Mouse (Mus musculus) lung, embryonic 14.5 days (tissue): ENCODE measurements at regions not wholly inside any gene's neighbourhood (a gene's known extent, or its start where the extent isn't known, plus 50 kb on each side); places are given as distances from the start of the nearest gene placed in this dataset.

Experiments used
- ATAC-seq: fragments of 200-750 bp; cut with Nextera tagmentation; 2 replicates; pipeline ENCODE4 v1.8.0; 2017; ENCODE audit warnings: mild to moderate bottlenecking, moderate TSS enrichment, moderate library complexity; ENCODE audit not compliant: insufficient read depth
- DNase-seq: peaks from one replicate; pipeline ENCODE4 v3.0.0-alpha.2; 2015
- H3K27ac ChIP-seq: fragments of 300-500 bp; sonication (generic); 2 replicates; pipeline ENCODE4 v1.5.1; 2014; ENCODE audit warnings: low read depth, mild to moderate bottlenecking, moderate library complexity
- H3K27me3 ChIP-seq: fragments of 300-500 bp; sonication (generic); 2 replicates; pipeline ENCODE4 v1.6.1; 2014; ENCODE audit warnings: low read length, control low read depth; ENCODE audit not compliant: insufficient read depth
- H3K36me3 ChIP-seq: fragments of 300-500 bp; sonication (generic); 2 replicates; pipeline ENCODE4 v1.6.1; 2014; ENCODE audit warnings: control low read depth; ENCODE audit not compliant: insufficient read depth
- H3K4me1 ChIP-seq: fragments of 300-500 bp; sonication (generic); 2 replicates; pipeline ENCODE4 v1.6.1; 2014; ENCODE audit warnings: antibody characterized with exemption, control low read depth; ENCODE audit not compliant: insufficient read depth
- H3K4me2 ChIP-seq: fragments of 300-500 bp; sonication (generic); 2 replicates; pipeline ENCODE4 v1.6.1; 2014; ENCODE audit warnings: mild to moderate bottlenecking
- H3K4me3 ChIP-seq: fragments of 300-500 bp; sonication (generic); 2 replicates; pipeline ENCODE4 v1.5.1; 2014; ENCODE audit warnings: low read depth, low read length
- H3K9ac ChIP-seq: fragments of 300-500 bp; sonication (generic); 2 replicates; pipeline ENCODE4 v1.6.1; 2014
- H3K9me3 ChIP-seq: fragments of 300-500 bp; sonication (generic); 2 replicates; pipeline ENCODE4 v1.6.1; 2016; ENCODE audit warnings: low read depth, low read length, control low read depth
- CTCF ChIP-seq: IDR thresholded peaks from 2 replicates; pipeline ENCODE4 v1.5.1; 2016; ENCODE audit warnings: antibody characterized with exemption, low read depth
- WGBS: fragments of 180-500 bp; shearing (Covaris S2); extraction: QIAGEN DNeasy Blood & Tissue Kit; methylation state at CpG from one replicate; pipeline ENCODE4 v1.1.7; 2014; 5-methylcytosine and 5-hydroxymethylcytosine counted together

DNA sequence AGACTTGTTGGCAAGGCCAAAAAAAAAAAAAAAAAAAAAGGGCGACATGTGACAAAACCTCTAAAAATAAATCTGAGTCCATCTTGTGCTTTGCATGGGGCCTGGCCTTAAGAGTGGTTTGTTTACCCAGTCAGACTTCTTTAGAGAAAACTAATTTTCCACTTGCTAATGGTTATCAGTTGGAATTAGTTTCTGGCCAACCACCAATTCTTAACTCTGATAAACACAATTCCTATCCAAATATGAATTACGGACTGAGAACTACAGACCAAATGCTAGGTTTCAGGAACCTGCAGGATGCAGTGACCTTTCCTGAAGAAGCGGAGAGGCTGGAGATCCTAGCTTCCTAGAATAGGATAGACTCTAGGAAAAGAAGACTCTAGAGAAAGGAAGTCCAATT is 79.4 kb downstream of the Thnsl1 start:
- Histone ChIP-seq H3K27ac (no peak overlapping the region), H3K4me1 (no peaks in the 10 kb centered on the region), H3K36me3 (no peaks in the 10 kb centered on the region), H3K4me3 (no peak overlapping the region), H3K9ac (no peak overlapping the region), H3K9me3 (no peaks in the 10 kb centered on the region), H3K27me3 (no peaks in the 10 kb centered on the region), H3K4me2 (no peak overlapping the region)
- WGBS: 84% methylated on average over 3 of the region's 3 CpGs
- DNase-seq (no peak), ATAC-seq (no peak)
- no peak for TF ChIP-seq CTCF

DNA sequence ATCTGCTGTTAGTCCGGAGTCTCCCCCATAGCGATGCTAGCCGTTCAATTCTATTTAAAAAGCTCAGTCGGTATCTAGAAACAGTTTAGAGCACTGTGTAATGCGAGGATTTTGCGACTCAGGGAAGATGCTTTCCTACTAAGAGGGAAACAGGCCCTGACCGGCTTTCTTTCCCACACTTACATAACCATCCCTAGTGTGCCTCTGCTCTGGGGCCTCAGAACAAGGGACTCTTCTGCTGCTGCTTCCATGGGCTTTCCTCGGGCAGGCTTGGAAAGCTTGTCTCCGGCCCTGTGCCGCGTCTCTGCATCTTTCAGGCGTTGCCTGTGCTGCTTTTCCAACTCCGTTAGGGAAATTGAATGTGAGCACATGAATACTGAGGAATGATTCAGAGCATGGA is 79.6 kb upstream of the Gpr158 start:
- Histone ChIP-seq H3K4me2 (no peak overlapping the region), H3K9me3 (no peaks in the 10 kb centered on the region), H3K27ac (no peak overlapping the region), H3K4me3 (no peak overlapping the region), H3K9ac (no peak overlapping the region), H3K4me1 (no peaks in the 10 kb centered on the region), H3K36me3 (no peaks in the 10 kb centered on the region), H3K27me3 (no peaks in the 10 kb centered on the region)
- ATAC-seq (no peak), DNase-seq (no peak)
- 76% methylated on average over 13 of the region's 13 CpGs for WGBS
- TF ChIP-seq CTCF: no peak

DNA sequence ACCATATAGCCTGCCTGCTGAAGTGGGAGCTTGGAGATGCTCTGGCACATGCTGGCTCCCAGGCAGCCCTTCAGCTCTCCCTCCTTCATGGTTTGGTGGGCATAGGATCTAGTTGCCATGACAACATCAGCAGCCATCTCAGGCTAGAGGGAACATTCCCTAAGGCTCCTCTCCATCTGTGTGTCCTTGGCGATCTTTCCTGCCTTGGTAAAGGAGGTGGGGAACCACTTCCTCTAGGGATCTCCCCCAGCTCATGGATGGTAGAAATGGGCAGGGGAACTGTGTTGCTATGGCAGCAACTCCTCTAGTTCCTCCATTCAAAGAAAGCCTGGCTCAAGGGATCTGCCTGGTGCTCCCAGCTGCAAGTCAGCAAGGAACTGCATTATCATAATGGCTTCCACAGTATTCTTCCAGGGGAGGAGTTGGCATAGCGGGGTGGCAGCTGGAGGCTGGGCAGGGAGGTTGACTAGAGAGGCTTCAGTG is 74.6 kb upstream of the Gpr158 start:
- 48% methylated on average over 2 of the region's 2 CpGs for WGBS
- ATAC-seq: no peak

DNA sequence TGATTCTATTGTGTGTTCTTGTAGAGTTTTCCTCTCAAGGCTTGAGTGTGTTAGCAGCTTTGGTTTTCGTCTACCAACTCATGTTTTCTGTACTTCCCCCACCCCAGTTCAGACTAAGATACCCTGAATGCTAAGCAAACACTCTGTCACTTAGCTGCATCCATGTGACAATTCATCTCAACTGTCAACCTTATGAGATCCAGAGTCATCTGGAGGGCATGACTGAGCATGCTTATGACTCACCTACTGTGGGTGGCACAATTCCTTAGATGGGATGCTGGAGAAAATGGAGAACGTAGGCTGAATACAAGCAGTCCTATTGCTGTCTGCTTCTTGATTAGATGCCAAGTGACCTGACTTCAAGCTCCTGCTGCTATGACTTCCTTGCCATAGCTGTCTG is 73.3 kb upstream of the Gpr158 start:
- ATAC-seq (no peak), DNase-seq (no peak)
- no peak overlapping the region for H3K4me3 ChIP-seq
- H3K9me3 ChIP-seq: no peaks in the 10 kb centered on the region
- H3K4me1 ChIP-seq: no peaks in the 10 kb centered on the region
- H3K27me3 ChIP-seq: no peaks in the 10 kb centered on the region
- H3K4me2 ChIP-seq: no peak overlapping the region
- no peak overlapping the region for H3K9ac ChIP-seq
- no peak overlapping the region for H3K27ac ChIP-seq
- no peaks in the 10 kb centered on the region for H3K36me3 ChIP-seq
- TF ChIP-seq CTCF: no peak
- WGBS: 64% methylated on average over 2 of the region's 2 CpGs

More for the DNA sequence above, 74.6 kb upstream of the Gpr158 start:
- H3K27ac ChIP-seq: no peak overlapping the region
- DNase-seq: no peak
- no peaks in the 10 kb centered on the region for H3K4me1 ChIP-seq
- no peak overlapping the region for H3K4me3 ChIP-seq
- H3K9ac ChIP-seq: no peak overlapping the region
- no peak for TF ChIP-seq CTCF
- H3K4me2 ChIP-seq: no peak overlapping the region
- no peaks in the 10 kb centered on the region for H3K27me3 ChIP-seq
- no peaks in the 10 kb centered on the region for H3K36me3 ChIP-seq
- H3K9me3 ChIP-seq: no peaks in the 10 kb centered on the region

DNA sequence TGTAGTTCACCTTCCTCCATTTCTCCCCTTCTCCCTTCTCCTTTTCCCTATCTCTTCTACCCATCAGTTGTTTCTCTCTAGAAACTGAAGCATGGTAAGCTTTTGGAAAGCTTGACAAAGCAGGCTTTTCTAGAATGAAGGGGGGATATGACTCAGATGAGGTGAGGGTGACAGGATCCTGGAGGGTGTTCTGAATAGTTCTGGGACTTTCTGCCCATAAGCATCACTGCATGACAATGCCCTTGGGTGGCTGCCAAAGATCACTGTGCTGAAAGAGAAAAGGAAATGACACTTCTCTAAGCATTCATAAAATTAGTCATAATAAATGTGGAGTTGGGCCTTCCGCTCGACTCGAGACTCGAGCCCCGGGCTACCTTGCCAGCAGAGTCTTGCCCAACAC is 67.7 kb upstream of the Gpr158 start:
- ATAC-seq (peak; percentile 87), DNase-seq (peak; percentile 83)
- no peak overlapping the region for H3K27ac ChIP-seq
- no peak overlapping the region for H3K4me2 ChIP-seq
- H3K9me3 ChIP-seq: no peaks in the 10 kb centered on the region
- 42% methylated on average over 5 of the region's 5 CpGs for WGBS
- no peak for TF ChIP-seq CTCF
- no peak overlapping the region for H3K4me3 ChIP-seq
- H3K4me1 ChIP-seq: no peaks in the 10 kb centered on the region
- no peaks in the 10 kb centered on the region for H3K36me3 ChIP-seq
- no peak overlapping the region for H3K9ac ChIP-seq
- no peaks in the 10 kb centered on the region for H3K27me3 ChIP-seq
